Mouse (Mus musculus) left cerebral cortex, postnatal 25 days (tissue): ENCODE data around the gene Brip1. TPM values are rescaled to one million over a fixed set of nuclear protein-coding genes. Genes with fewer than 3 reads are reported as not detected.

Experiments
- DNase-seq, 2 experiments: peaks; one replicate each; pipeline ENCODE4 v3.0.0; 2022; ENCODE audit warnings: low spot score in 2 of 2, mixed read lengths in 1 of 2
- intact Hi-C: fragments of 180-260 bp; cut with DNase I; formaldehyde crosslinking; loops from one replicate; pipeline ENCODE4 v1.15.1; 2025
- total RNA-seq, 2 experiments: library from RNA; stranded (reverse); gene quantifications; 2 replicates each; pipeline ENCODE4 v1.2.3; 2021

Brip1 gene
- total RNA-seq, 2 experiments from 2014 or later: 0.18 to 0.23 TPM

DNA sequence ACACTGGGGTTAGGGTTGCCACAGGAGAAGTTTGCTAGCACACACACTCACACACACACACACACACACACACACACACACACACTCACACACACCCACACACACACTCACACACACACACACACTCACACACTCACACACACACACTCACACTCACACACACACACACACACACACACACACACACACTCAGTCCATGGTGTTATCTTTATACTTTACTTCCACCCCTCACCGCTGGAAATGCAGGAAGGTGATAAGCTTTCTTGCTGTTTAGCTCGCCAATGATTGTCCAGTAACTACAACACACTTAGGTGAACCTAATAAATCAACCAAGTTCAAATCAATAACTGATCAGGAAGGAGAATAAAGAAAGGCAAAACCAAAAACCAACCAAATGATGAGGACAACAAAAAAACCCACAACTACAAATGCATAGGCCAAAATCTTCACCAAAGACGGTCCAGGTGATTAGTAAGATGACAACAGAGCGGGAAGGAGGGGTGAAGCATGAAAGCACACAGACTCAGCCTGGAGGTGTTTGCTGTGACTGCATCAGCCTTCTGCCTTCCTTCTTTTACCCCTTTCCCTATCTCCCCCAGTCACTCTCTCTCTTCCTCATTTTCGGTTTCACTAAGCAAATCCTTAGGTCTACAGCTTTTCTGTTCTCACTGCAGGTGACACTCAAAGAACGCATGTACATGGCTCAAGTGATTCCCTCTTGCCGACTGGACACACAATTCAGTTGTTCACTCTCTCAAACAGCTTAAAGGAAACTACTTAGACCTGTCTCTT is 83.7 kb downstream of the Brip1 start:
- intact Hi-C loops: no loop called here

GRCm38 (mm10) chr11:86115955-86116354 is 85.0 kb downstream of the Brip1 start:
- intact Hi-C loops: no loop called here
- no peak for DNase-seq

More for the DNA sequence above, 83.7 kb downstream of the Brip1 start:
- DNase-seq: no peak

- DNase-seq: no peak
- intact Hi-C loops: no loop called here
Measured at GRCm38 (mm10) chr11:86107276-86107675, 93.7 kb downstream of the Brip1 start.

DNA sequence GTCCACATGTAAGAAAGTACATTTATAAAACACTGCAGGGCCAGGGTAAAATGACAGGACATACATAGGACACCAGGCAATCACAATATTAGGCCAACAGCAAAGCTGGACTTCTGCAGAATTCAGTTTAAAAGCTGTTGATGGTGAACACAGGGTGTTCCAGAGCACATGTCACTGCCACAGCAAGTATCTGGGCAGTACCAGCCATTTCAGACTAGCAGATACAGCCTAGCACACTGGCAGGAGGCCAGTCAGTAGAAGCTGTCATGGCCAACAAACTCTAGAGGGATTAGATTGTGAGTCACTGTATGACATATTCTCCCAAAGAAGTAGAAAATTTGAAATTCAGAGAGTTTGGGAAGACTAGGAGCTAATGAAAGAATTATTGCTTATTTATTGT is 94.4 kb downstream of the Brip1 start:
- intact Hi-C loops: no loop called here
- peak; percentile 2 to 10 for DNase-seq

DNA sequence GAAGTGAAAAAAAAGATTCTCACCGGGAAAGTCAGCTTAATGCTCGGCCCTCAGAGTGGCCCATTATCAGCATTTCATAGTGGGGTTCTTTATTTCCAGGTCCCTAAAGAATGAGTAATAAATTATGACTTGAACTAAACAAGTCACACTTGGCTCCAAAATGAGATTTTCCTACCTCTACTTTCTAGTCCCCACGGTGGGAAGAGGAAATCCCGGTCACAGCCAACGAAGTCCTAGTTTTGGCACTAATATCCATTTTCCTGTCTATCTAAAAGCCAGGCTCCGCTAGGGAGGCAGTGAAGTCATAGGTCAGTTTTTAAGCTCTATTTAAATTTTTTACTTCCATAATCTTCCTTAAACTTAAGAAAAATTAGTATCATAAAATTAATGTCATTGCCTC is 99.8 kb downstream of the Brip1 start:
- no peak for DNase-seq
- intact Hi-C loops: no loop called here

DNA sequence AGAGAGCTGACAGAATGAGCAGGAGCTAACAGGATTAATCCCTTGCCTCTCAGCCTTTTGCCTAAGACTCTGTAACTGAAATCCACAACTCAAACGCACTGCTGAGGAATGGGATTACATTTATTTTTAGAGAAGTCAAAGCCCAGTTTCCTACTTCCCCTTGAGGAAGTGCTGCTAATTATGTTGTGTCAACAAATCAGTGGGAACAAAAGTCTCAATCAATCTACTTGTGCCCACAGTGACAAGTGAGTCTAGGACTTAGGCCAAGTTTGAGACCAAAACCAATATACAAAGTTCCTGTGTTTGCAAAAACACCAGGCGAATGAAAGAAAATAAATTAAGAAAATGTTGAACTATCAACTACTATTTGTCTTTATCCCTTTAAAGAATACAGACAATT is 101.7 kb downstream of the Brip1 start:
- intact Hi-C loops: no loop called here
- DNase-seq: no peak

DNA sequence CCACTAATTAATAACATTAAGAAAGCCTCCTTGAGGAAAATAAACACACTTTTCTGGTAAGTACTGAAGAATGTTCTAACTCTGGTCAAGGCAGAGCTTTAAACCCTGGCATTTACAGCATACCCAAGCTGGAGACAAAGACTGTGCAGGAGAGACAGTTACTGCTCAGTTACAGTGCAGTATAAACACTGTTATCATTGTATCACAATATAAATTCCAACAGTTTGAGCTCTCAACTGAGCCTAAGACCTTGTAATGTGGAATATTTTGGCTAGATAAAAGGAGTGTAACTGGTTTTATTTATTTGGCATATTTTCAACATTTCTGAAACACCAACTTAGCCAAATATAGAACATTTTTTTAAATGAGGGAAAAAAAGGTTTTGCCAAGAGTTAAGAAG is 112.2 kb downstream of the Brip1 start:
- no peak for DNase-seq
- intact Hi-C loops: no loop called here

GRCm38 (mm10) chr11:86084522-86084921 is 116.5 kb downstream of the Brip1 start:
- intact Hi-C loops: no loop called here
- peak in 1 of 2 experiments; percentile 70 for DNase-seq

DNA sequence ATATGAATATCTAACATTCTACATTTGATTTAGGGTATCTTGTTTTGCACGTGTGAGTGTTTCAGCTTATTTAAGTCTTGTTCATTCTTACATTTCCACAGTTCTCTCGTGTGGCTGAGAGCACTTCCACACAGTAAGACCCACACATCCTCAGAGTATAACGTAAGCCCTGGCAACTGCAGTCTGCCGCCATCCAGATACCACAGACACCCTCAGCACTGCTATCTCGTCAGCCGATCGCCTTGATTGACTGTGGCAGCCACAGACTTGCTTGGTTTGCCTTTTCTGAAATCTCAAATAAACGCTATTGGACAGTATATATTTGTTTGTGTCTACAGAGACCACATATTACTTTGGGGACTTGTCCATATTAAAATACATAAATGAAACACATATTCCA is 123.0 kb downstream of the Brip1 start:
- intact Hi-C loops: no loop called here
- DNase-seq: no peak

DNA sequence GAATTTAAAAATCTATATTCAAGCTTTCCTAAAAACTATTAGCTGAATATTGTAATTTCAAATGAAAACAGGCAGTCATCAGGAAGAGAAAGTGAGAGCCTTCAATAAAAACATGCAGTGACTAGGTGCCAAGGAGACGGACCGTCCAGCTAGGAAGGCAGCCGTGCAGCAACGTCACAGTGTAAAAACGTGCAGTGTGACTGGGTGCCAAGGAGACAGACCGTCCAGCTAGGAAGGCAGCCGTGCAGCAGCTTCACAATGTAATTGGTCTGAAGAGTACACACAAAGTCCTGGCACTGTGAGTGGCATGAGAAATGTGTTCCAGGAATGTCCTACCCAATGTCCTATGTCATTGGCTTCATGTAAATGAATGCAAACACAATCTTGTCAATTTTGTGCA is 124.0 kb downstream of the Brip1 start:
- intact Hi-C loops: no loop called here
- no peak for DNase-seq

DNA sequence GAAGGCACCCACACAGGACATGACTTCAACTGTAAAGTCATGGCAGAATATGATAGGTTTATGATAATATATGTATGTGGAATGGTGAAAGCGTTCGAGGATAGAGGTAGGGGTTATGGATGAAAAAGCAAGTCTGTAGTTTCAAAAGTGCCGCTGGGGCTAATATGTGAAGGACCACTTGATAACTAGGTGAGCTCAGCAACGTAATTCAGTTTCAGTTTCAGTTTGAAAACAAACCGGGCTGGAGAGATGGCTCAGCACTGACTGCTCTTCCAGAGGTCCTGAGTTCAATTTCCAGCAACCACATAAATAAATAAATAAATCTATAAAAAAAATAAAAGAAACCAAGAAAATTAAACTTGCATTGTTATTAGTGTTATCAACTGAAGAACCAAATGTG is 124.6 kb downstream of the Brip1 start:
- intact Hi-C loops: no loop called here

GRCm38 (mm10) chr11:86075371-86075770 is 125.6 kb downstream of the Brip1 start:
- intact Hi-C loops: no loop called here
- DNase-seq: no peak

More for the DNA sequence above, 124.6 kb downstream of the Brip1 start:
- no peak for DNase-seq

GRCm38 (mm10) chr11:86068651-86069050 is 132.3 kb downstream of the Brip1 start:
- no peak for DNase-seq
- intact Hi-C loops: loop anchor here (5.0 kb wide), 2 partner anchors 76 to 104 kb away; no protein-coding TSS in a partner anchor

- intact Hi-C loops: loop anchor here (2.0 to 5.0 kb wide), 3 partner anchors 75 to 222 kb away; no protein-coding TSS in a partner anchor
- peak in 1 of 2 experiments; percentile 40 for DNase-seq
Measured at GRCm38 (mm10) chr11:86067154-86067553, 133.8 kb downstream of the Brip1 start.

GRCm38 (mm10) chr11:86064881-86065280 is 136.1 kb downstream of the Brip1 start:
- intact Hi-C loops: loop anchor here (5.0 kb wide), 2 partner anchors 73 to 107 kb away; no protein-coding TSS in a partner anchor
- no peak for DNase-seq

- no peak for DNase-seq
- intact Hi-C loops: no loop called here
Measured at GRCm38 (mm10) chr11:86061243-86061642, 139.8 kb downstream of the Brip1 start.

- no peak for DNase-seq
- intact Hi-C loops: no loop called here
Measured at GRCm38 (mm10) chr11:86059123-86059522, 141.9 kb downstream of the Brip1 start.

DNA sequence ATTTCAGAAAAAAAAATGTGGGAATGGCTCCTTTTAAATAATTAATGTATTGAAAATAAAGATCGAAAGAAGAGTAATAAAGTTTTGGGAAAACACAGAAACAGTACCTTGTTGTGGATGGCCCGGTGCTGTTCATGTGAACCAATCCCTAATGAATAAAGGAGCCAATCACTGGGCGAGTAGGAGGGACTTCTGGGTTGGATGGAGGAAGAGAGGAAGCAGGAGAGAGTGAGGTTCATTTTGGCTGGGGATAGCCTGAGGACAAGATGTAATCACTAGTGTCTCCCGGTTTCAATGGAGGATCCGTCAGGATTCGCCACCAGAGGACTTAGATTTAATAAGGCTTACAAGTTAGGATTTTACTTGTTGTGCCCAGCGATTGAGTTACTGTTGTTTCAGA is 145.2 kb downstream of the Brip1 start:
- intact Hi-C loops: no loop called here
- no peak for DNase-seq

GRCm38 (mm10) chr11:86051383-86051782 is 149.6 kb downstream of the Brip1 start:
- intact Hi-C loops: no loop called here
- no peak for DNase-seq

- intact Hi-C loops: no loop called here
- DNase-seq: no peak
Measured at GRCm38 (mm10) chr11:86050430-86051280, 150.3 kb downstream of the Brip1 start.

DNA sequence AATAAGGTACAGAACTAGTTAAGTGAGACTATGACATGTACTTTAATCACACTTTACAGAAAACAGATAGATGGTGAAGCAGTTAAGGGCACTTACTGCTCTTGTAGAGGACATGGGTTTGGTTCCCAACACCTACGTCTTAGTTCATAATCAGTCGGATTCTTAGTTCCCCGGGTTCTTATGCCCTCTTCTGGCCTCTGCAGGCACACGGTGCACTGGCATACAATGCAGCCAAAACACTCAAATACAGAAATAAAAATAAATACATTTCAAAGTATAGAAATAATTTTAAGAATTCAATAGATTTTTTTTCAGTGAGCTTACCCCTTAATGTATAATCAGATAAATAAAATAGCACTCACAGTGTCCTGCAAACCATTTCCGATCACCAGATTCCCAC is 161.0 kb downstream of the Brip1 start:
- no peak for DNase-seq
- intact Hi-C loops: no loop called here
